Mouse (Mus musculus) CH12.LX (cell line): ENCODE data around the gene Lbh. TPM values are rescaled to one million over a fixed set of nuclear protein-coding genes. Genes with fewer than 3 reads are reported as not detected.

Experiments
- DNase-seq: peaks from one replicate; pipeline ENCODE4 v3.0.0-alpha.2; 2013; ENCODE audit errors: extremely low read depth
- H3K27ac ChIP-seq: 2 replicates; pipeline ENCODE4 v1.5.1; 2012; ENCODE audit warnings: low read depth, mild to moderate bottlenecking, control low read depth, moderate library complexity; ENCODE audit not compliant: insufficient read depth
- H3K27me3 ChIP-seq: replicated peaks from 2 replicates; pipeline ENCODE3; 2012; ENCODE audit warnings: inconsistent platforms
- H3K36me3 ChIP-seq, 2 experiments: replicated peaks in 1 of 2; 2 replicates each; pipeline versions ENCODE3 to v1.6.1; 2012; ENCODE audit warnings: inconsistent platforms in 1 of 2, low read length in 1 of 2, mild to moderate bottlenecking in 1 of 2, mixed read lengths in 1 of 2, moderate library complexity in 1 of 2; ENCODE audit not compliant: control insufficient read depth in 1 of 2, insufficient read depth in 1 of 2
- H3K4me1 ChIP-seq, 2 experiments: 2 replicates each; pipeline ENCODE4 v1.6.1; 2012; ENCODE audit warnings: inconsistent platforms in 1 of 2, moderate library complexity in 1 of 2; ENCODE audit not compliant: insufficient read depth in 2 of 2, control insufficient read depth in 1 of 2
- H3K4me2 ChIP-seq: 2 replicates; pipeline ENCODE4 v1.6.1; 2012; ENCODE audit warnings: low read depth, mild to moderate bottlenecking, control low read depth; ENCODE audit not compliant: poor library complexity, insufficient read depth, severe bottlenecking
- H3K4me3 ChIP-seq, 3 experiments: fragments of 150-350 bp in 1 of 3; sonication (generic) in 1 of 3; replicated peaks in 1 of 3; 2 replicates each; pipeline versions ENCODE3 to v1.5.1; 2011 to 2012; ENCODE audit warnings: low read depth in 2 of 3, low read length in 2 of 3, mild to moderate bottlenecking in 2 of 3, moderate library complexity in 2 of 3, control low read depth in 1 of 3, improper control_type of control experiment in 1 of 3, inconsistent platforms in 1 of 3, mixed read lengths in 1 of 3; ENCODE audit not compliant: poor library complexity in 1 of 3
- H3K79me2 ChIP-seq: replicated peaks from 2 replicates; pipeline ENCODE4 v1.6.1; 2012; ENCODE audit warnings: mild to moderate bottlenecking, moderate library complexity; ENCODE audit not compliant: control insufficient read depth, poor library complexity, insufficient read depth, severe bottlenecking; ENCODE audit errors: extremely low read depth
- H3K9ac ChIP-seq: 2 replicates; pipeline ENCODE4 v1.6.1; 2012; ENCODE audit warnings: low read depth, mild to moderate bottlenecking, control low read depth, moderate library complexity; ENCODE audit not compliant: insufficient read depth
- H3K9me3 ChIP-seq: replicated peaks from 2 replicates; pipeline ENCODE3; 2012; ENCODE audit warnings: low read length, inconsistent platforms, mixed read lengths
- BHLHE40 ChIP-seq: IDR thresholded peaks from 2 replicates; pipeline ENCODE4 v1.6.1; 2011; ENCODE audit warnings: mild to moderate bottlenecking, low read depth, low read length, improper control_type of control experiment
- CHD1 ChIP-seq: IDR thresholded peaks from 2 replicates; pipeline ENCODE4 v1.6.1; 2012; ENCODE audit warnings: low read depth, low read length, improper control_type of control experiment, inconsistent platforms
- CHD2 ChIP-seq: IDR thresholded peaks from 2 replicates; pipeline ENCODE4 v1.6.1; 2011; ENCODE audit warnings: low read length, improper control_type of control experiment
- E2F4 ChIP-seq: IDR thresholded peaks from 2 replicates; pipeline ENCODE4 v1.6.1; 2011; ENCODE audit warnings: low read depth, low read length, improper control_type of control experiment; ENCODE audit not compliant: insufficient replicate concordance
- ELF1 ChIP-seq: IDR thresholded peaks from 2 replicates; pipeline ENCODE4 v1.6.1; 2014; ENCODE audit warnings: low read depth, mild to moderate bottlenecking, inconsistent platforms, low read length, improper control_type of control experiment
- EP300 ChIP-seq: IDR thresholded peaks from 2 replicates; pipeline ENCODE4 v1.6.1; 2011; ENCODE audit warnings: low read length, improper control_type of control experiment
- ETS1 ChIP-seq: conservative IDR thresholded peaks from 2 replicates; pipeline ENCODE4 v1.6.1; 2012; ENCODE audit warnings: low read depth, mild to moderate bottlenecking, inconsistent platforms, low read length, improper control_type of control experiment, moderate library complexity
- GABPA ChIP-seq: IDR thresholded peaks from 2 replicates; pipeline ENCODE4 v1.6.1; 2012; ENCODE audit warnings: low read depth, low read length, improper control_type of control experiment, inconsistent platforms; ENCODE audit not compliant: insufficient replicate concordance
- HCFC1 ChIP-seq: IDR thresholded peaks from 2 replicates; pipeline ENCODE4 v1.6.1; 2012; ENCODE audit warnings: low read depth, mild to moderate bottlenecking, inconsistent platforms, low read length, improper control_type of control experiment
- IRF4 ChIP-seq: IDR thresholded peaks from 2 replicates; pipeline ENCODE4 v1.6.1; 2014; ENCODE audit warnings: low read depth, mild to moderate bottlenecking, inconsistent platforms, low read length, improper control_type of control experiment
- JUN ChIP-seq: IDR thresholded peaks from 2 replicates; pipeline ENCODE4 v1.6.1; 2011; ENCODE audit warnings: low read depth, mild to moderate bottlenecking, low read length, improper control_type of control experiment, moderate library complexity; ENCODE audit not compliant: insufficient read depth
- JUND ChIP-seq: conservative IDR thresholded peaks from 2 replicates; pipeline ENCODE4 v1.6.1; 2011; ENCODE audit warnings: low read depth, low read length, improper control_type of control experiment
- KAT2A ChIP-seq: IDR thresholded peaks from 2 replicates; pipeline ENCODE4 v1.6.1; 2012; ENCODE audit warnings: low read length, improper control_type of control experiment, inconsistent platforms; ENCODE audit not compliant: insufficient replicate concordance
- MAX ChIP-seq: IDR thresholded peaks from 2 replicates; pipeline ENCODE4 v1.6.1; 2011; ENCODE audit warnings: low read length, improper control_type of control experiment
- MEF2A ChIP-seq: IDR thresholded peaks from 2 replicates; pipeline ENCODE4 v1.6.1; 2014; ENCODE audit warnings: low read depth, mild to moderate bottlenecking, inconsistent platforms, low read length, improper control_type of control experiment, borderline replicate concordance
- MXI1 ChIP-seq: IDR thresholded peaks from 2 replicates; pipeline ENCODE4 v1.6.1; 2011; ENCODE audit warnings: mild to moderate bottlenecking, low read depth, low read length, improper control_type of control experiment
- MYC ChIP-seq: IDR thresholded peaks from 2 replicates; pipeline ENCODE4 v1.6.1; 2011; ENCODE audit warnings: low read depth, mild to moderate bottlenecking, improper control_type of control experiment, low read length
- NELFE ChIP-seq: IDR thresholded peaks from 2 replicates; pipeline ENCODE4 v1.6.1; 2011; ENCODE audit warnings: low read depth, low read length, improper control_type of control experiment
- NRF1 ChIP-seq: IDR thresholded peaks from 2 replicates; pipeline ENCODE4 v1.6.1; 2014; ENCODE audit warnings: low read depth, mild to moderate bottlenecking, inconsistent platforms, low read length, improper control_type of control experiment, moderate library complexity
- PAX5 ChIP-seq: IDR thresholded peaks from 2 replicates; pipeline ENCODE4 v1.6.1; 2012; ENCODE audit warnings: low read length, inconsistent platforms, mixed read lengths
- POLR2AphosphoS2 ChIP-seq: IDR thresholded peaks from 2 replicates; pipeline ENCODE4 v1.6.1; 2011; ENCODE audit warnings: low read depth, low read length, improper control_type of control experiment
- RAD21 ChIP-seq: IDR thresholded peaks from 2 replicates; pipeline ENCODE4 v1.6.1; 2011; ENCODE audit warnings: low read depth, mild to moderate bottlenecking, low read length, improper control_type of control experiment, moderate library complexity
- TBP ChIP-seq: conservative IDR thresholded peaks from 2 replicates; pipeline ENCODE4 v1.6.1; 2011; ENCODE audit warnings: low read depth, low read length, improper control_type of control experiment
- TCF12 ChIP-seq: IDR thresholded peaks from 2 replicates; pipeline ENCODE4 v1.6.1; 2014; ENCODE audit warnings: low read depth, mild to moderate bottlenecking, inconsistent platforms, low read length, improper control_type of control experiment
- UBTF ChIP-seq: IDR thresholded peaks from 2 replicates; pipeline ENCODE4 v1.6.1; 2012; ENCODE audit warnings: low read depth, mild to moderate bottlenecking, inconsistent platforms, low read length, improper control_type of control experiment, moderate library complexity
- USF1 ChIP-seq: IDR thresholded peaks from 2 replicates; pipeline ENCODE4 v1.6.1; 2014; ENCODE audit warnings: low read depth, mild to moderate bottlenecking, inconsistent platforms, low read length, improper control_type of control experiment
- USF2 ChIP-seq: conservative IDR thresholded peaks from 2 replicates; pipeline ENCODE4 v1.6.1; 2011; ENCODE audit warnings: low read depth, low read length, improper control_type of control experiment
- ZC3H11A ChIP-seq: IDR thresholded peaks from 2 replicates; pipeline ENCODE4 v1.6.1; 2012; ENCODE audit warnings: low read depth, mild to moderate bottlenecking, inconsistent platforms, low read length, improper control_type of control experiment
- ZMIZ1 ChIP-seq: IDR thresholded peaks from 2 replicates; pipeline ENCODE4 v1.6.1; 2012; ENCODE audit warnings: low read depth, mild to moderate bottlenecking, inconsistent platforms, low read length, improper control_type of control experiment
- ZNF384 ChIP-seq: IDR thresholded peaks from 2 replicates; pipeline ENCODE4 v1.6.1; 2012; ENCODE audit warnings: low read depth, low read length, improper control_type of control experiment, inconsistent platforms
- dilution Hi-C: fragments of 300-500 bp; cut with MboI; formaldehyde crosslinking; loops from 2 replicates; pipeline ENCODE4 v1.14.3; 2020; ENCODE audit warnings: low sequenced_read_pairs; ENCODE audit not compliant: extremely low pct_unique_long_range_greater_than_20kb, extremely low pct_ligation_motif_present
- in situ Hi-C: fragments of 300-500 bp; cut with MboI; formaldehyde crosslinking; loops from 3 replicates; pipeline ENCODE4 v1.14.3; 2019; ENCODE audit warnings: low sequenced_read_pairs, low pct_ligation_motif_present, low pct_unique_long_range_greater_than_20kb, mixed read lengths
- polyA plus RNA-seq: library from polyadenylated mRNA; unstranded; fragments of >175 nt; gene quantifications from 2 replicates; pipeline ENCODE4 v1.2.1, GENCODE M21; 2012; ENCODE audit warnings: low read depth; ENCODE audit not compliant: insufficient read length
- total RNA-seq, 2 experiments: library from RNA; depleted of rRNA; stranded (reverse); fragments of 300-350 nt in 1 of 2; fragments of >200 nt in 1 of 2; gene quantifications; 2 replicates each; pipeline ENCODE4 v1.2.3; 2012 to 2014

Lbh gene
- total and polyA plus RNA-seq, 3 experiments = 14.4 to 30.0 (median 16.7) TPM

GRCm38 (mm10) chr17:72924295-72924694, 6.2 kb downstream of the Lbh start:
- H3K27me3 ChIP-seq = no peaks in the 10 kb centered on the region
- H3K9ac ChIP-seq = no peak overlapping the region
- H3K4me1 ChIP-seq = peaks cover 18 to 74% of the 10 kb centered on the region in 2 experiments
- H3K27ac ChIP-seq = no peak overlapping the region
- H3K36me3 ChIP-seq = peaks cover 22 to 58% of the 10 kb centered on the region in 2 experiments
- DNase-seq = no peak
- TF ChIP-seq MAX (0 out of 2 replicates have a peak, but pooled peaks have one; percentile 5), POLR2AphosphoS2 (no peak)
- no peaks in the 10 kb centered on the region; the same call in 1 of the 2 replicates for H3K79me2 ChIP-seq
- H3K4me3 ChIP-seq = no peak overlapping the region
- no peak overlapping the region for H3K4me2 ChIP-seq
- dilution Hi-C loops (no loop called here), in situ Hi-C loops (no loop called here)
- no peaks in the 10 kb centered on the region for H3K9me3 ChIP-seq

DNA sequence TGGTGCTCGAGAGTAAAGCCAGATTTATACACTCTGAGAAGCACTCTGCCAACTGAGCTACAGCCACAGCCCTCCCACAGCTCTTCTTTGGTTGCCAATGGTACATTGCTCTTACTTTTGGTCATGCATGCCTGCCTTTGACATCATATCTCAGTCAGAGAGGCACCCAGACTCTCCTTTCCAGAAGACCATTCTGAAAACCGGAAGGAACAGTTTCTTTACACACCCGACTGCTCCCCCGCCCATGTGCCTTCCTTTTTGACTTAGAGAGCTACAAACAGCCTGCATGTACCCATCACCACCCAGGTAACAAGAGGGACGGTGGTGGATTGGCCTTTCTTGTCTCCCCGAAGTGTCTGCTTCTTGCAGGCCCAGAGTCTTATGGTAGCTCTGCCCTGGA, 7.0 kb downstream of the Lbh start:
- in situ Hi-C loops = no loop called here
- no peak overlapping the region for H3K4me3 ChIP-seq
- peaks cover 22 to 59% of the 10 kb centered on the region in 2 experiments for H3K36me3 ChIP-seq
- H3K4me2 ChIP-seq = peak overlapping the region; percentile 34
- no peaks in the 10 kb centered on the region for H3K27me3 ChIP-seq
- TF ChIP-seq NELFE (no peak), USF1 (no peak), MAX (no peak; the same call in 1 of the 2 replicates), JUN (no peak), MXI1 (peak; percentile 42; the same call in 1 of the 2 replicates), ETS1 (no peak; the same call in 1 of the 2 replicates), JUND (no peak), RAD21 (no peak), BHLHE40 (peak; percentile 35; the same call in 1 of the 2 replicates), CHD2 (no peak), EP300 (no peak), MYC (0 out of 2 replicates have a peak, but pooled peaks have one; percentile 21), KAT2A (no peak), TBP (0 out of 2 replicates have a peak, but pooled peaks have one; percentile 31), ZNF384 (no peak), ZC3H11A (no peak), NRF1 (no peak), HCFC1 (no peak), ZMIZ1 (no peak), E2F4 (no peak), UBTF (no peak), ELF1 (0 out of 2 replicates have a peak, but pooled peaks have one; percentile 40), USF2 (no peak), TCF12 (no peak), CHD1 (no peak), PAX5 (peak; percentile 99), IRF4 (no peak), GABPA (no peak), MEF2A (no peak)
- no peak overlapping the region; the same call in 1 of the 2 replicates for H3K9ac ChIP-seq
- peak; percentile 76 for DNase-seq
- H3K9me3 ChIP-seq = no peaks in the 10 kb centered on the region
- dilution Hi-C loops = no loop called here
- no peaks in the 10 kb centered on the region for H3K79me2 ChIP-seq
- peaks cover 18 to 67% of the 10 kb centered on the region in 2 experiments for H3K4me1 ChIP-seq
- H3K27ac ChIP-seq = no peak overlapping the region
